Mouse (Mus musculus) heart, embryonic 15.5 days (tissue): ENCODE measurements around the gene Hmg20a. TPM values are rescaled to one million over a fixed set of nuclear protein-coding genes. Genes with fewer than 3 reads are reported as not detected.
A peak's percentile ranks its signal among the peaks of the same experiment; 100 is the strongest.

Experiments used
- ATAC-seq: fragments of 200-750 bp; cut with Nextera tagmentation; replicated peaks from 2 replicates; pipeline ENCODE4 v1.8.0; 2017; ENCODE audit warnings: low read depth, moderate TSS enrichment; ENCODE audit not compliant: insufficient number of reproducible peaks, insufficient read depth, low FRiP score
- H3K27ac ChIP-seq: fragments of 300-500 bp; sonication (generic); 2 replicates; pipeline ENCODE4 v1.5.1; 2015; ENCODE audit warnings: mild to moderate bottlenecking, inconsistent platforms
- H3K27me3 ChIP-seq: fragments of 300-500 bp; sonication (generic); 2 replicates; pipeline ENCODE4 v1.6.1; 2015; ENCODE audit warnings: inconsistent platforms
- H3K36me3 ChIP-seq: fragments of 300-500 bp; sonication (generic); 2 replicates; pipeline ENCODE4 v1.6.1; 2015; ENCODE audit warnings: mild to moderate bottlenecking, inconsistent platforms
- H3K4me1 ChIP-seq: fragments of 300-500 bp; sonication (generic); replicated peaks from 2 replicates; pipeline ENCODE4 v1.6.1; 2015; ENCODE audit warnings: inconsistent platforms
- H3K4me2 ChIP-seq: fragments of 300-500 bp; sonication (generic); 2 replicates; pipeline ENCODE4 v1.6.1; 2015; ENCODE audit warnings: inconsistent platforms, mild to moderate bottlenecking, moderate library complexity
- H3K4me3 ChIP-seq: fragments of 300-500 bp; sonication (generic); 2 replicates; pipeline ENCODE4 v1.5.1; 2015; ENCODE audit warnings: mild to moderate bottlenecking, inconsistent platforms
- H3K9ac ChIP-seq: fragments of 300-500 bp; sonication (generic); 2 replicates; pipeline ENCODE4 v1.6.1; 2015; ENCODE audit warnings: mild to moderate bottlenecking, inconsistent platforms
- H3K9me3 ChIP-seq: fragments of 300-500 bp; sonication (generic); replicated peaks from 2 replicates; pipeline ENCODE4 v1.6.1; 2016; ENCODE audit warnings: inconsistent platforms
- WGBS: fragments of 180-500 bp; shearing (Covaris S2); methylation state at CpG from one replicate; pipeline ENCODE4 v1.1.7; 2015; ENCODE audit warnings: mixed read lengths; 5-methylcytosine and 5-hydroxymethylcytosine counted together
- polyA plus RNA-seq: library from polyadenylated mRNA; unstranded; fragments of >200 nt; fragmentation: Nextera tagmentation; extraction: Ambion mirVana; gene quantifications from 2 replicates; pipeline ENCODE4 v1.2.1, GENCODE M21; 2015

The Hmg20a gene
- polyA plus RNA-seq, 1 experiment from 2014 or later, result 48.9 TPM

GRCm38 (mm10) chr9:56535361-56535760, 117.0 kb downstream of the Hmg20a start:
- Histone ChIP-seq H3K9me3 (no peaks in the 10 kb centered on the region), H3K9ac (no peak overlapping the region), H3K27ac (peak overlapping the region; percentile 54), H3K4me2 (peak overlapping the region; percentile 39), H3K4me1 (peaks cover 22% of the 10 kb centered on the region), H3K4me3 (no peak overlapping the region), H3K36me3 (no peaks in the 10 kb centered on the region), H3K27me3 (no peaks in the 10 kb centered on the region)
- 14% methylated on average over 11 of the region's 11 CpGs for WGBS
- ATAC-seq, result peak; percentile 68; the same call in 1 of the 2 replicates

GRCm38 (mm10) chr9:56540051-56540450, 121.6 kb downstream of the Hmg20a start:
- H3K4me1 ChIP-seq, result peaks cover 21% of the 10 kb centered on the region
- no peaks in the 10 kb centered on the region for H3K9me3 ChIP-seq
- 44% methylated on average over 12 of the region's 12 CpGs for WGBS
- H3K4me3 ChIP-seq, result no peak overlapping the region
- no peak overlapping the region for H3K9ac ChIP-seq
- no peak for ATAC-seq
- no peak overlapping the region for H3K27ac ChIP-seq
- no peaks in the 10 kb centered on the region for H3K27me3 ChIP-seq
- no peak overlapping the region for H3K4me2 ChIP-seq
- no peaks in the 10 kb centered on the region for H3K36me3 ChIP-seq

GRCm38 (mm10) chr9:56544687-56545475, 126.5 kb downstream of the Hmg20a start:
- WGBS, result 51% methylated on average over 6 of the region's 6 CpGs
- Histone ChIP-seq H3K4me1 (peaks cover 25% of the 10 kb centered on the region), H3K36me3 (no peaks in the 10 kb centered on the region), H3K9ac (no peak overlapping the region), H3K27me3 (no peaks in the 10 kb centered on the region), H3K4me3 (no peak overlapping the region), H3K27ac (peak overlapping the region; percentile 40; the same call in 1 of the 2 replicates), H3K9me3 (no peaks in the 10 kb centered on the region), H3K4me2 (no peak overlapping the region)
- ATAC-seq, result peak; percentile 28; the same call in 1 of the 2 replicates

Other genes with a start within 250 kb of the Hmg20a start
- 14.3 and 16.2 TPM in 2 replicates for gene Peak1, start 542 bp upstream of the Hmg20a start, polyA plus RNA-seq